21 mouse cellular contexts compared by ENCODE assay signal in the genomic region with DNA sequence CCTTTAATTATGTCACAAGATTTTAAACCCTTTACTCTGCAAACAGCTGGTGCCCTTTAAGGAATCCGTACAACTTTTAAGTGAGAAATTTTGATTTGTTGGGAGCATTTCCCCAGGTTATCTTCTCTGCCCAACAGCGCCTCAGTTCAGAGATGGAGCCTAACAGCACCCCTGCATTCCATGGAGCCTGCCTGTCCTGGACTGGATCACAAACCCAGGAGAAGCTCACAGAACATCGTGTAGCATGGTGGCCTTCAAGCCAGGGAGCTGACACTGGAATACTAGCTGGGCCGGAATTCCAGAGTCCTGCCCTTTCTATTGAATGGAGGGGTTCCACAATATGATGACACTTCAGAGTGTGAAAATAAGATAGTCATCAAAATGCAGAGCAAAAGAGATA. TPM values are rescaled to one million over a fixed set of nuclear protein-coding genes. Genes with fewer than 3 reads are reported as not detected.
DNase-seq lines count a peak whose midpoint lies in the region; ATAC-seq lines count a peak whose summit lies in the region.
"Had no signal": no experiment of that assay in that cellular context is flagged by ENCODE, and none has a peak within 500 bp of the region (broad histone marks: within the 10 kb centered on the region; RNA-seq: fewer than 3 reads in every experiment).

No protein-coding gene starts in this region.

- H3K27ac ChIP-seq in embryonic facial prominence, embryonic 14.5 days (replicated peaks; ENCODE audit: low read depth, low read length): 0 out of 2 replicates have a peak overlapping the region, but pooled peaks have one; percentile 6
- no peak overlapping the region for H3K27ac ChIP-seq in embryonic facial prominence, embryonic 10.5 days (replicated peaks)
- H3K27ac ChIP-seq in kidney, embryonic 14.5 days (ENCODE audit: low read depth, low read length): no peak overlapping the region
- peak overlapping the region; percentile 64 for H3K27ac ChIP-seq in limb, embryonic 12.5 days
- no peak overlapping the region for H3K27ac ChIP-seq in limb, embryonic 10.5 days
- no peak overlapping the region for H3K27ac ChIP-seq in neural tube, embryonic 15.5 days (replicated peaks)
- H3K27ac ChIP-seq: embryonic facial prominence, embryonic 15.5 days; forebrain, embryonic 10.5 days; gastrocnemius, adult 2 months; hindbrain, embryonic 10.5 days; hindbrain, embryonic 14.5 days had no signal

- H3K4me3 ChIP-seq in embryonic facial prominence, embryonic 14.5 days (ENCODE audit: low read depth, low read length): no peak overlapping the region
- H3K4me3 ChIP-seq in embryonic facial prominence, embryonic 10.5 days: no peak overlapping the region
- H3K4me3 ChIP-seq in kidney, embryonic 14.5 days (ENCODE audit: low read length): no peak overlapping the region
- no peak overlapping the region for H3K4me3 ChIP-seq in limb, embryonic 12.5 days (replicated peaks)
- H3K4me3 ChIP-seq in limb, embryonic 10.5 days: no peak overlapping the region
- no peak overlapping the region for H3K4me3 ChIP-seq in neural tube, embryonic 15.5 days (replicated peaks)
- H3K4me3 ChIP-seq: embryonic facial prominence, embryonic 15.5 days; erythroblast, embryonic 14.5 days; forebrain, embryonic 10.5 days; gastrocnemius, adult 2 months; hindbrain, embryonic 10.5 days had no signal

- H3K4me2 ChIP-seq in embryonic facial prominence, embryonic 14.5 days (ENCODE audit: low read depth, low read length): peak overlapping the region; percentile 6; the same call in 1 of the 2 replicates
- H3K4me2 ChIP-seq in kidney, embryonic 14.5 days (replicated peaks; ENCODE audit: low read depth, low read length): peak overlapping the region; percentile 29
- H3K4me2 ChIP-seq in limb, embryonic 12.5 days: peak overlapping the region; percentile 2
- no peak overlapping the region for H3K4me2 ChIP-seq in neural tube, embryonic 15.5 days
- H3K4me2 ChIP-seq: embryonic facial prominence, embryonic 15.5 days; heart, embryonic 11.5 days; hindbrain, embryonic 14.5 days had no signal

- H3K27me3 ChIP-seq in embryonic facial prominence, embryonic 14.5 days (replicated peaks; ENCODE audit: control insufficient read depth, insufficient read depth, low read length): no peaks in the 10 kb centered on the region
- no peaks in the 10 kb centered on the region for H3K27me3 ChIP-seq in embryonic facial prominence, embryonic 10.5 days (replicated peaks; ENCODE audit: low read depth, poor library complexity, severe bottlenecking)
- H3K27me3 ChIP-seq in kidney, embryonic 14.5 days (ENCODE audit: control insufficient read depth, insufficient read depth, low read length): no peaks in the 10 kb centered on the region
- no peaks in the 10 kb centered on the region for H3K27me3 ChIP-seq in limb, embryonic 12.5 days
- H3K27me3 ChIP-seq in limb, embryonic 10.5 days (ENCODE audit: low read depth, poor library complexity, severe bottlenecking): no peaks in the 10 kb centered on the region
- H3K27me3 ChIP-seq in neural tube, embryonic 15.5 days (replicated peaks): no peaks in the 10 kb centered on the region
- H3K27me3 ChIP-seq: embryonic facial prominence, embryonic 15.5 days had no signal

- H3K36me3 ChIP-seq in embryonic facial prominence, embryonic 14.5 days (ENCODE audit: control insufficient read depth, insufficient read depth, low read length): no peaks in the 10 kb centered on the region
- no peaks in the 10 kb centered on the region for H3K36me3 ChIP-seq in embryonic facial prominence, embryonic 10.5 days (replicated peaks)
- H3K36me3 ChIP-seq in kidney, embryonic 14.5 days (ENCODE audit: control insufficient read depth, insufficient read depth, low read length): no peaks in the 10 kb centered on the region
- no peaks in the 10 kb centered on the region for H3K36me3 ChIP-seq in limb, embryonic 12.5 days
- no peaks in the 10 kb centered on the region for H3K36me3 ChIP-seq in limb, embryonic 10.5 days
- no peaks in the 10 kb centered on the region for H3K36me3 ChIP-seq in neural tube, embryonic 15.5 days
- H3K36me3 ChIP-seq: embryonic facial prominence, embryonic 15.5 days; forebrain, embryonic 10.5 days; hindbrain, embryonic 10.5 days had no signal

- no peak for DNase-seq in embryonic facial prominence, embryonic 14.5 days (ENCODE audit: low spot score)
- no peak for DNase-seq in embryonic facial prominence, embryonic 10.5 days (ENCODE audit: low spot score)
- no peak for DNase-seq in kidney, postnatal 36 days
- DNase-seq in limb, embryonic 10.5 days (ENCODE audit: low spot score): no peak
- DNase-seq: B cell, adult 2 months; cerebellum, adult 18-20 months; cerebellum, adult 9-11 months; cerebellum, postnatal 36 days; gastrocnemius, adult 2 months; gastrocnemius, postnatal 25 days had no signal

- WGBS in embryonic facial prominence, embryonic 14.5 days: 76% methylated on average over 4 of the region's 4 CpGs
- WGBS in embryonic facial prominence, embryonic 10.5 days: 85% methylated on average over 4 of the region's 4 CpGs
- WGBS in kidney, embryonic 14.5 days: 81% methylated on average over 4 of the region's 4 CpGs
- WGBS in limb, embryonic 12.5 days: 72% methylated on average over 4 of the region's 4 CpGs
- WGBS in limb, embryonic 10.5 days: 82% methylated on average over 4 of the region's 4 CpGs
- WGBS in neural tube, embryonic 15.5 days: 87% methylated on average over 4 of the region's 4 CpGs

- H3K9ac ChIP-seq in embryonic facial prominence, embryonic 14.5 days (ENCODE audit: low read depth, low read length): no peak overlapping the region
- H3K9ac ChIP-seq in kidney, embryonic 14.5 days (ENCODE audit: low read depth, low read length): no peak overlapping the region
- no peak overlapping the region for H3K9ac ChIP-seq in limb, embryonic 12.5 days (replicated peaks)
- H3K9ac ChIP-seq in neural tube, embryonic 15.5 days (replicated peaks): no peak overlapping the region
- H3K9ac ChIP-seq: embryonic facial prominence, embryonic 15.5 days; hindbrain, embryonic 14.5 days had no signal

- no peaks in the 10 kb centered on the region for H3K9me3 ChIP-seq in embryonic facial prominence, embryonic 14.5 days (ENCODE audit: control insufficient read depth, low read length)
- no peaks in the 10 kb centered on the region for H3K9me3 ChIP-seq in embryonic facial prominence, embryonic 10.5 days
- no peaks in the 10 kb centered on the region for H3K9me3 ChIP-seq in kidney, embryonic 14.5 days (ENCODE audit: control insufficient read depth, low read length)
- no peaks in the 10 kb centered on the region for H3K9me3 ChIP-seq in limb, embryonic 12.5 days
- no peaks in the 10 kb centered on the region for H3K9me3 ChIP-seq in limb, embryonic 10.5 days (replicated peaks)
- no peaks in the 10 kb centered on the region for H3K9me3 ChIP-seq in neural tube, embryonic 15.5 days (replicated peaks)
- H3K9me3 ChIP-seq: embryonic facial prominence, embryonic 15.5 days; forebrain, embryonic 10.5 days; hindbrain, embryonic 10.5 days had no signal

- ATAC-seq in embryonic facial prominence, embryonic 14.5 days (ENCODE audit: low read depth): no peak
- no peak for ATAC-seq in kidney, embryonic 14.5 days (ENCODE audit: low FRiP score, low TSS enrichment)
- ATAC-seq in limb, embryonic 12.5 days (ENCODE audit: insufficient number of reproducible peaks, insufficient read depth, low FRiP score, low TSS enrichment, low read depth): no peak
- ATAC-seq in neural tube, embryonic 15.5 days (ENCODE audit: low FRiP score): no peak
- ATAC-seq: CD4-positive, CD25-positive, alpha-beta regulatory T cell, adult 4 months; forebrain, embryonic 14.5 days had no signal

- no peaks in the 10 kb centered on the region for H3K4me1 ChIP-seq in embryonic facial prominence, embryonic 14.5 days (ENCODE audit: control insufficient read depth, insufficient read depth, low read length)
- peaks cover 5% of the 10 kb centered on the region; the same call in 1 of the 2 replicates for H3K4me1 ChIP-seq in embryonic facial prominence, embryonic 10.5 days
- H3K4me1 ChIP-seq in kidney, embryonic 14.5 days (ENCODE audit: control insufficient read depth, insufficient read depth, low read length): no peaks in the 10 kb centered on the region
- H3K4me1 ChIP-seq in limb, embryonic 12.5 days (replicated peaks): peaks cover 4% of the 10 kb centered on the region
- peaks cover 11% of the 10 kb centered on the region for H3K4me1 ChIP-seq in limb, embryonic 10.5 days
- H3K4me1 ChIP-seq in neural tube, embryonic 15.5 days: peaks cover 4% of the 10 kb centered on the region; the same call in 1 of the 2 replicates
- H3K4me1 ChIP-seq: embryonic facial prominence, embryonic 15.5 days; forebrain, embryonic 10.5 days; hindbrain, embryonic 10.5 days had no signal

RNA-seq across cellular contexts. Expression of gene Fam160a1, which starts 39.7 kb away (rescaled TPM):
- polyA plus RNA-seq in embryonic facial prominence, embryonic 14.5 days (2014; fragmentation: Nextera tagmentation; extraction: Ambion mirVana): 5.6 and 6.5 TPM in 2 replicates
- polyA plus RNA-seq in embryonic facial prominence, embryonic 10.5 days (2016; fragmentation: Nextera tagmentation; extraction: Ambion mirVana): 1.3 and 1.7 TPM in 2 replicates
- polyA plus RNA-seq in kidney, embryonic 14.5 days (2014; fragmentation: Nextera tagmentation; extraction: Ambion mirVana): 3.0 and 5.9 TPM in 2 replicates
- 2.1 and 2.3 TPM in 2 replicates for polyA plus RNA-seq in limb, embryonic 12.5 days (2016; fragmentation: Nextera tagmentation; extraction: Ambion mirVana)
- 0.51 and 1.5 TPM in 2 replicates for polyA plus RNA-seq in limb, embryonic 10.5 days (2016; fragmentation: Nextera tagmentation; extraction: Ambion mirVana)
- 0.31 and 1.8 TPM in 2 replicates for polyA plus RNA-seq in neural tube, embryonic 15.5 days (2015; fragmentation: Nextera tagmentation; extraction: Ambion mirVana)

Comparison
In these comparisons a context has a peak if more than half of its experiments do, and no peak if none do; other contexts are left out.
1. H3K27ac ChIP-seq: peak in embryonic facial prominence, embryonic 14.5 days (single experiment) and limb, embryonic 12.5 days (single experiment); none in embryonic facial prominence, embryonic 10.5 days (single experiment), kidney, embryonic 14.5 days (single experiment), limb, embryonic 10.5 days (single experiment) and neural tube, embryonic 15.5 days (single experiment).